Mouse (Mus musculus) intestine, embryonic 15.5 days (tissue): ENCODE results near the gene Eva1a. TPM values are rescaled to one million over a fixed set of nuclear protein-coding genes. Genes with fewer than 3 reads are reported as not detected.

Experiments used
- ATAC-seq: fragments of 200-750 bp; cut with Nextera tagmentation; 2 replicates; pipeline ENCODE4 v1.8.0; 2017; ENCODE audit warnings: moderate TSS enrichment, moderate library complexity
- H3K27ac ChIP-seq: fragments of 300-500 bp; sonication (generic); 2 replicates; pipeline ENCODE4 v1.5.1; 2015; ENCODE audit warnings: mild to moderate bottlenecking, inconsistent platforms
- H3K27me3 ChIP-seq: fragments of 300-500 bp; sonication (generic); replicated peaks from 2 replicates; pipeline ENCODE4 v1.6.1; 2015; ENCODE audit warnings: inconsistent platforms
- H3K36me3 ChIP-seq: fragments of 300-500 bp; sonication (generic); 2 replicates; pipeline ENCODE4 v1.6.1; 2015; ENCODE audit warnings: inconsistent platforms
- H3K4me1 ChIP-seq: fragments of 300-500 bp; sonication (generic); replicated peaks from 2 replicates; pipeline ENCODE4 v1.6.1; 2015; ENCODE audit warnings: inconsistent platforms
- H3K4me2 ChIP-seq: fragments of 300-500 bp; sonication (generic); replicated peaks from 2 replicates; pipeline ENCODE4 v1.6.1; 2015; ENCODE audit warnings: mild to moderate bottlenecking, inconsistent platforms
- H3K4me3 ChIP-seq: fragments of 300-500 bp; sonication (generic); replicated peaks from 2 replicates; pipeline ENCODE4 v1.5.1; 2015; ENCODE audit warnings: inconsistent platforms
- H3K9ac ChIP-seq: fragments of 300-500 bp; sonication (generic); 2 replicates; pipeline ENCODE4 v1.6.1; 2015; ENCODE audit warnings: inconsistent platforms
- H3K9me3 ChIP-seq: fragments of 300-500 bp; sonication (generic); 2 replicates; pipeline ENCODE4 v1.6.1; 2016; ENCODE audit warnings: inconsistent platforms
- WGBS: fragments of 180-500 bp; shearing (Covaris S2); methylation state at CpG from one replicate; pipeline ENCODE4 v1.1.7; 2015; 5-methylcytosine and 5-hydroxymethylcytosine counted together
- polyA plus RNA-seq: library from polyadenylated mRNA; unstranded; fragments of >200 nt; fragmentation: Nextera tagmentation; extraction: Ambion mirVana; gene quantifications from 2 replicates; pipeline ENCODE4 v1.2.1, GENCODE M21; 2015

Gene Eva1a
- polyA plus RNA-seq, 1 experiment from 2014 or later, result 19.6 TPM

DNA sequence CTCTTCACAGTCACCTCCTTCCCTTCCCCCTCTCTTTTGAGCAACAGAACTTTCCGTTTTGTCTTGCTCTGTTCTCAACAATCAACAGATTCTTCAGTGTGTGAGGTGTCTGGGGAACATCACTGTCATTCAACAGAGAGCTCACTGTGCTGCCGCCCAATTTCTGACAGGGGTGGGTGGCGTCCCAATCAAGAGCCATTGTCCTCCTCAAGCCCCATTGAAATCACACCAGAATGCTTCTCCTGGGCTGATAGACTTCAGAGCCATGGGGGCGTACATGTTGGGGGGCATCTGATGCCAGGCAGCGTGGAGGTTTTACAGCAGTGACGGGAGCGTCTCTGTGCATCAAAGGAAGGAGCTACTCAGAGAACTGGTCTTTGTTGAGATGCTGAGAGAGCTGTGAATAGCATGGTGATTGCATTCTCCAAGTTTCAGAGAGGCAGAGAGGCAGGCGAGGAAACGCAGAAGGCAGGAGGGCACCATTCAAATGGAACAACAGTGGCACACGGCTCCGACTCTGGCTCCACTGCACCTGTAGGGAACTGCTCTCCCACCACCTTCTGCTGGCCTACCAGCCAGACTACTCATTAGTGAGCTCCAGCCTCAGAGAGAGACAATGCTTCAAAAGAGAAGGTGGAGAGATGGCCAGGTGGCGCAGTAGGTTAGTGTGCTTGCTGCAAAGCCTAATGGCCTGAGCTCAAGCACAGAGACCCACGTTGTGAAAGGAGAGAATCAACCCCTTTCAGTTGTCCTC is 95.3 kb downstream of the Eva1a start:
- Histone ChIP-seq H3K27ac (no peak overlapping the region), H3K9me3 (no peaks in the 10 kb centered on the region), H3K36me3 (no peaks in the 10 kb centered on the region), H3K27me3 (no peaks in the 10 kb centered on the region), H3K4me1 (no peaks in the 10 kb centered on the region; the same call in 1 of the 2 replicates), H3K9ac (no peak overlapping the region), H3K4me3 (no peak overlapping the region), H3K4me2 (no peak overlapping the region)
- ATAC-seq, result no peak
- 66% methylated on average over 13 of the region's 13 CpGs for WGBS

Other genes starting within 250 kb of the Eva1a start
- gene Gcfc2, start 117.4 kb upstream of the Eva1a start, polyA plus RNA-seq, result 7.7 and 8.2 TPM in 2 replicates
- gene Mrpl19, start 75.1 kb upstream of the Eva1a start, polyA plus RNA-seq, result 58.2 and 59.9 TPM in 2 replicates